Mouse (Mus musculus) testis, adult 10 weeks (tissue): ENCODE results near the gene 4931406P16Rik. TPM values are rescaled to one million over a fixed set of nuclear protein-coding genes. Genes with fewer than 3 reads are reported as not detected.

Experiments
- polyA plus RNA-seq: library from polyadenylated mRNA; stranded (reverse); fragments of 350-450 nt; fragmentation: Illumina TruSeq; extraction: RNeasy Lipid Tissue Mini Kit (QIAGEN cat#74804); gene quantifications from one replicate; pipeline ENCODE4 v1.2.3, GENCODE M21; 2014; ENCODE audit warnings: low read depth, low replicate concordance

The 4931406P16Rik gene
- 47.7 TPM for polyA plus RNA-seq

GRCm38 (mm10) chr7:34313443-34313875, at the start of gene 4931406P16Rik:
Gene 4931406P16Rik, minus strand, starts transcription at chr7:34313551.

GRCm38 (mm10) chr7:34250738-34251137, 62.6 kb downstream of the 4931406P16Rik start, which contains the start of gene Gm6096:
Gene Gm6096, plus strand, starts transcription at chr7:34251038.

GRCm38 (mm10) chr7:34230116-34230515, 83.2 kb downstream of the 4931406P16Rik start, which contains the start of gene Gpi1:
Gene Gpi1, minus strand, starts transcription at chr7:34230336.

GRCm38 (mm10) chr7:34196132-34197128, 116.9 kb downstream of the 4931406P16Rik start, which contains the start of gene Pdcd2l:
Gene Pdcd2l, minus strand, starts transcription at chr7:34196661.

Other genes with a start within 250 kb of the 4931406P16Rik start
- not detected for gene Scgb1b30, start 218.1 kb downstream of the 4931406P16Rik start, polyA plus RNA-seq
- 0.53 TPM for gene Wtip, start 180.3 kb downstream of the 4931406P16Rik start, polyA plus RNA-seq
- 133 TPM for gene Uba2, start 144.0 kb downstream of the 4931406P16Rik start, polyA plus RNA-seq
- gene Pdcd2l, start 116.9 kb downstream of the 4931406P16Rik start, polyA plus RNA-seq: 6.5 TPM
- 67.4 TPM for gene Gpi1, start 83.2 kb downstream of the 4931406P16Rik start, polyA plus RNA-seq
- not detected for gene Gm6096, start 62.5 kb downstream of the 4931406P16Rik start, polyA plus RNA-seq
- 57.2 TPM for gene Lsm14a, start 79.8 kb upstream of the 4931406P16Rik start, polyA plus RNA-seq